Mouse (Mus musculus) midbrain, embryonic 11.5 days (tissue): Measurements from ENCODE around the gene Olfr1065. TPM values are rescaled to one million over a fixed set of nuclear protein-coding genes. Genes with fewer than 3 reads are reported as not detected.
"Not testable (repeated sequence)": the region's sequence is repeated elsewhere in the genome, so short reads cannot be mapped to it uniquely, and the experiment has no call there.

Experiments
- ATAC-seq: fragments of 200-750 bp; cut with Nextera tagmentation; 2 replicates; pipeline ENCODE4 v1.8.0; 2017; ENCODE audit warnings: moderate TSS enrichment, moderate library complexity; ENCODE audit not compliant: low FRiP score
- DNase-seq: peaks from one replicate; pipeline ENCODE4 v3.0.0; 2015; ENCODE audit warnings: low spot score; ENCODE audit errors: missing footprints
- H3K27ac ChIP-seq: fragments of 300-500 bp; sonication (generic); 2 replicates; pipeline ENCODE4 v1.5.1; 2014; ENCODE audit warnings: low read depth, low read length
- H3K27me3 ChIP-seq: fragments of 300-500 bp; sonication (generic); 2 replicates; pipeline ENCODE4 v1.6.1; 2014; ENCODE audit warnings: mild to moderate bottlenecking, low read length, moderate library complexity, mixed read lengths; ENCODE audit not compliant: control insufficient read depth, insufficient read depth
- H3K36me3 ChIP-seq: fragments of 300-500 bp; sonication (generic); 2 replicates; pipeline ENCODE4 v1.6.1; 2014; ENCODE audit warnings: mild to moderate bottlenecking, low read length, moderate library complexity, mixed read lengths; ENCODE audit not compliant: control insufficient read depth, insufficient read depth
- H3K4me1 ChIP-seq: fragments of 300-500 bp; sonication (generic); 2 replicates; pipeline ENCODE4 v1.6.1; 2014; ENCODE audit warnings: low read length; ENCODE audit not compliant: control insufficient read depth, insufficient read depth
- H3K4me2 ChIP-seq: fragments of 300-500 bp; sonication (generic); 2 replicates; pipeline ENCODE4 v1.6.1; 2014; ENCODE audit warnings: mild to moderate bottlenecking, moderate library complexity
- H3K4me3 ChIP-seq: fragments of 300-500 bp; sonication (generic); 2 replicates; pipeline ENCODE4 v1.5.1; 2014; ENCODE audit warnings: low read depth, low read length
- H3K9ac ChIP-seq: fragments of 300-500 bp; sonication (generic); 2 replicates; pipeline ENCODE4 v1.6.1; 2014; ENCODE audit warnings: low read length
- H3K9me3 ChIP-seq: fragments of 300-500 bp; sonication (generic); 2 replicates; pipeline ENCODE4 v1.6.1; 2016; ENCODE audit warnings: low read length; ENCODE audit not compliant: control insufficient read depth
- WGBS: fragments of 180-500 bp; shearing (Covaris S2); extraction: QIAGEN DNeasy Blood & Tissue Kit; methylation state at CpG from one replicate; pipeline ENCODE4 v1.1.7; 2014; 5-methylcytosine and 5-hydroxymethylcytosine counted together
- polyA plus RNA-seq: library from polyadenylated mRNA; unstranded; fragments of >200 nt; fragmentation: Nextera tagmentation; extraction: Ambion mirVana; gene quantifications from 2 replicates; pipeline ENCODE4 v1.2.1, GENCODE M21; 2014

Gene Olfr1065
- polyA plus RNA-seq, result not detected in 2 replicates

- not testable (repeated sequence) for H3K27ac ChIP-seq, H3K9me3 ChIP-seq, H3K9ac ChIP-seq, ATAC-seq, H3K4me2 ChIP-seq, H3K36me3 ChIP-seq, H3K27me3 ChIP-seq, H3K4me3 ChIP-seq, DNase-seq, H3K4me1 ChIP-seq
- WGBS, result no CpG with 5 or more reads among the region's 1 CpGs
These were observed at the start of gene Olfr1065 for GRCm38 (mm10) chr2:86450491-86450890. TSS of gene Olfr1065 (minus strand) at chr2:86450591.

DNA sequence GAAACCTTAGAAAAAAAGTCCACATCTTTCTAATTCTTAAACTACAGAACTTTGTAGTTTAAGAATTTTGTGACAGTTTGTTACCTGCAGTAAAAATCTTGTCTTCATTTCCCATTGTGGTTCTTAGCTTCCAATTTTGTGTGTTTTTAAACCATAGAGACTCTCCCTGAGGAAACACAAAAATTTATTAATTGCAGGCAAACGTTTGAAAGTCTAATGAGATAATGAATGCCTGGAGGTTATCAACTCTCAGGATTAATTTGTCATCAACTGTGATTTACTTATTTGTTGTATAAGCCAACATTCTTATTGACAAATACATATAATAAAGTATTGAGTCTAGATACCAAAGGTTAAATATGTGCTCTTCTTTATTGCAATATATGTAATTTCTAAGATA is 36.9 kb upstream of the Olfr1065 start, which contains the start of gene Olfr228:
Gene Olfr228, minus strand, starts transcription at position 101 of the 400 bp plus-strand sequence.
- DNase-seq (no peak), ATAC-seq (no peak)
- Histone ChIP-seq H3K9ac (no peak within 1 kb of the TSS), H3K4me2 (no peak within 1 kb of the TSS), H3K36me3 (no peaks in the 10 kb centered on the region), H3K9me3 (no peaks in the 10 kb centered on the region), H3K4me1 (no peaks in the 10 kb centered on the region), H3K4me3 (no peak within 1 kb of the TSS), H3K27ac (no peak within 1 kb of the TSS), H3K27me3 (no peaks in the 10 kb centered on the region)
- 66% methylated on average over 1 of the region's 1 CpGs for WGBS

DNA sequence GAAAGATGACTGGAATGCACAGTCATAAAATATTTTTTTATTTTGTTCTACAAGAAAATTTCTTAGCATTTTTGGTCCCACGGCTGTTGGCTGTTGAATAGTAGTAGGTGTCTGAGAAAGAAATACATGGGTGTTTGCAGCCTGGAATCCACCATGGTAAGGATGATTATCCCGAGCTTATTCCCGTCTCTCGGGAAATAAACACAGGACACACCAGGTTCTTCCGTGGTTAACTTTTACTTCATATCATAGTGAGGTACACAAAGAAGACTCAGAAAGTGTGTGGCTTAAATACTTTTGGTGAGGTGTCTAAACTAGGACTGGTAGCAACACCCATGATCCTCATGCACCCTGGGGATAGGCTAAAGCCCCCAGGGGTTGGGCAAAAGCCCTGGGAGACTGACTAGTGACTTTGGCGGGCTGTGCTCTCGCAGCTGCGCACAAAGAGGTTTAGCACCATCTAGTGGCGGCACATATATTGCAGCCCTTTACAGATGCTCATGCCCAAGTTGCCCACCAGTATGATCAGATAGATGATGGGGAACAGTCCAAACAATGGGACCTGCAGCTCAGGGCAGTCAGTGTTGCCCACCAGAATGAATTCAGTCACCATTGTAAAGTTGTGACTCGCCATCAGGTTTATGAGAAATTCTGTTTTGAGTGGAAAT is 14.2 kb upstream of the Olfr1065 start:
- Histone ChIP-seq H3K27me3 (no peaks in the 10 kb centered on the region), H3K36me3 (no peaks in the 10 kb centered on the region), H3K4me2 (no peak overlapping the region), H3K9me3 (no peaks in the 10 kb centered on the region), H3K27ac (no peak overlapping the region), H3K4me1 (no peaks in the 10 kb centered on the region), H3K9ac (no peak overlapping the region), H3K4me3 (no peak overlapping the region)
- ATAC-seq (peak; percentile 85), DNase-seq (peak; percentile 93)
- 42% methylated on average over 10 of the region's 10 CpGs for WGBS

DNA sequence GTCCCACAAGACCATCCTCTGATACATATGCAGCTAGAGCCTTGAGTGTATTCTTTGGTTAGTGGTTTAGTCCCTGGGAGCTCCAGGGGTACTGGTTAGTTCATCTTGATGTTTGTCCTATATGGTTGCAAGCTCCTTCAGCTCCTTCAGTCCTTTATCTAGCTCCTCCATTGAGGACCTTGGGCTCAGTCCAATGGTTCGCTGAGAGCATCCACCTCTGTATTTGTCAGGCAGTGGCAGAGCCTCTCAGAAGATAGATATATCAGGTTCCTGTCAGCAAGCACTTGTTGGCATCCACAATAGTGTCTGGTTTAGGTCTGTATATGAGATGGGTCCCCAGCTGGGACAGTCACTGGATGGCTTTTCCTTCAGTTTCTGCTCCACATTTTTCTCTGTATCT is 10.0 kb upstream of the Olfr1065 start:
- 89% methylated on average over 1 of the region's 1 CpGs for WGBS
- H3K27ac ChIP-seq, result no peak overlapping the region
- H3K36me3 ChIP-seq, result no peaks in the 10 kb centered on the region
- ATAC-seq (no peak), DNase-seq (no peak)
- H3K4me2 ChIP-seq, result no peak overlapping the region
- no peaks in the 10 kb centered on the region for H3K9me3 ChIP-seq
- no peak overlapping the region for H3K9ac ChIP-seq
- H3K4me1 ChIP-seq, result no peaks in the 10 kb centered on the region
- no peak overlapping the region for H3K4me3 ChIP-seq
- H3K27me3 ChIP-seq, result no peaks in the 10 kb centered on the region

GRCm38 (mm10) chr2:86456169-86456568 is 5.8 kb upstream of the Olfr1065 start, which contains the start of gene Olfr1066:
TSS of gene Olfr1066 (minus strand) at chr2:86456269.
- Histone ChIP-seq H3K4me2 (no peak within 1 kb of the TSS), H3K27me3 (no peaks in the 10 kb centered on the region), H3K4me1 (no peaks in the 10 kb centered on the region), H3K9ac (no peak within 1 kb of the TSS), H3K9me3 (no peaks in the 10 kb centered on the region), H3K27ac (no peak within 1 kb of the TSS), H3K36me3 (no peaks in the 10 kb centered on the region), H3K4me3 (no peak within 1 kb of the TSS)
- ATAC-seq (no peak), DNase-seq (no peak)
- WGBS, result 90% methylated on average over 1 of the region's 1 CpGs

DNA sequence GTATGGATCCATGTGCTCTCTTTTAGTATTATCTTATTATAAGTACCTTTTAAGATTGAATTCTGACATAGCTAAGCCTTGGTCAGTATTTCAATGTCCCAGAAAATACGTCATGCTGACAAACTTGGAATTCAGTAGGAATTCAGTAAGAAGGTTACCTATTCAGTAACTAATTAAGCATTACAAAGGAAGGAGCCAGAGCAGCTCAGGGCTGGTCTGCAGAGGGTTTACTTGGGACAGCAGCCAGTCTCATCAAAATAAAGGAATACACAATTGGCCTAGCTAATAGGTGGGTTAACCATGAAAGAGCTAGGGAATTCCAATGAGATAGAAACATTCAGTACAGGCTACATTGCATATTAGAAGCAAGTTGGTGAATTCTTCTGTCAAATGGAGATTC is 8.3 kb downstream of the Olfr1065 start:
- not testable (repeated sequence) for H3K4me2 ChIP-seq, H3K4me3 ChIP-seq, H3K4me1 ChIP-seq, H3K9me3 ChIP-seq, H3K27ac ChIP-seq, ATAC-seq, H3K27me3 ChIP-seq, H3K9ac ChIP-seq, DNase-seq, H3K36me3 ChIP-seq
- WGBS, result 47% methylated on average over 1 of the region's 1 CpGs

DNA sequence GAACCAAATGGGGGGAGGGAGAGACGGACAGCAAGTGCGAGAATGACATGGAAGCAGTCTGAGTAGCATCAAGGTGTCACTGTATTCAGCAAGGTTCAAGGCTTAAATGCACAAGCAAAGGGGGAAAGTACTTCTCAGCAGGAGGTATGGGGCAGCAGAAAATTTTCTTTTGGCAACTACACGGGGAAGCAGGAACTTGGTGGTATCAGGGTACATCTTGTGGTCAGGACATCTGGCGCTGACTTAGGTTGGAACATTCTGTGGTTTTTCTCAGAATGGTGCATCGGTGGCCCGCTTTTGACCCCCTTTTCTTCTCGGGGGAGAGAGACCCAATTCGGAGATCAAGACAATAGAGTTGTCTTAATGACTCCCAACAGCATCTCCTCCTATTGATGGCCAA is 21.9 kb downstream of the Olfr1065 start:
- H3K27ac ChIP-seq, H3K9me3 ChIP-seq, H3K27me3 ChIP-seq, ATAC-seq, DNase-seq, H3K4me3 ChIP-seq, H3K4me2 ChIP-seq, H3K4me1 ChIP-seq, H3K36me3 ChIP-seq, H3K9ac ChIP-seq: not testable (repeated sequence)
- 87% methylated on average over 8 of the region's 8 CpGs for WGBS

DNA sequence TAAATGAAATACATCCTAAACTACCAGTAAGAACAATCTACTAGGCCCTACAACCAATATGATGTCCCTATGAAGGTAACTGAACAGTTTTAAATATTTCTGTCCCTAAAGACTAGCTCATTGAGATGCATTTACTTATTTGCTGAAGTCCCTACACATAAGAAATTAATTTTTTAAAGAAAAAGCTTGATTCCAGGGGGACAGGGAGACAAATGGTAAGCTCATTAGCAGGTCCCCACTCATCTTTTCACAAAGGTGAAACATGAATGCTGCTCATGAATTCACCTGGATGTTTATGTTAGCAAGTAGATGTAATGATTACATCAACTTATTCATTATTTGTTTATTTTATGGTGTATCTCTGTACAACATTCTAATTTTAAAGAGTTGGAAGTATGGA is 23.7 kb downstream of the Olfr1065 start, which contains the start of gene Olfr1062:
Gene Olfr1062, minus strand, starts transcription at position 101 of the 400 bp plus-strand sequence.
- not testable (repeated sequence) for H3K27ac ChIP-seq, H3K4me2 ChIP-seq, H3K27me3 ChIP-seq, H3K4me3 ChIP-seq, H3K9me3 ChIP-seq, H3K36me3 ChIP-seq, H3K4me1 ChIP-seq, H3K9ac ChIP-seq, ATAC-seq, DNase-seq

DNA sequence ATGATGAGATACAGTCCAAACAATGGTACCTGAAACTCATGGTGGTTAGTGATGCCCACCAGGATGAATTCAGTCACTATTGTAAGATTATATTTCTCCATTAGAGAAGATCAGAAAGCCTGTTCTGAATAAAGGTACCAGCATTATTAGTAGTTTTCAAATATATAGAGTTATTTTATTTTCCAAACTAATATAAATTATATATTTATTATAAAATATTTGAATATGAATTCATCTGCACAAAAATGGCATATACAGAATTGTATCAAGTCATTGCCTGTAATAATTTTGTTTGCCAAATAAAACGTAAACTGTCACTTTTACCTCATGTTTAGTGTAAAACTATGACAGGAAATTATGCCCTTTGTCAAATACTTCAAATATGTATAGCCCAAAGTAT is 36.4 kb downstream of the Olfr1065 start, which contains the start of gene Olfr1061:
Gene Olfr1061, minus strand, starts transcription at position 101 of the 400 bp plus-strand sequence.
- H3K4me1 ChIP-seq, result no peaks in the 10 kb centered on the region
- no peak for DNase-seq
- no peak within 1 kb of the TSS for H3K9ac ChIP-seq
- H3K27me3 ChIP-seq, result no peaks in the 10 kb centered on the region
- no peaks in the 10 kb centered on the region for H3K36me3 ChIP-seq
- no peak for ATAC-seq
- H3K4me2 ChIP-seq, result no peak within 1 kb of the TSS
- no peak within 1 kb of the TSS for H3K27ac ChIP-seq
- no peak within 1 kb of the TSS for H3K4me3 ChIP-seq
- 88% methylated on average over 1 of the region's 1 CpGs for WGBS
- no peaks in the 10 kb centered on the region for H3K9me3 ChIP-seq
